Mouse (Mus musculus) layer of hippocampus, postnatal 25 days (tissue): ENCODE results near the gene Amdhd1. TPM values are rescaled to one million over a fixed set of nuclear protein-coding genes. Genes with fewer than 3 reads are reported as not detected.

Source experiments
- DNase-seq, 2 experiments: peaks; one replicate each; pipeline ENCODE4 v3.0.0; 2022; ENCODE audit warnings: mixed read lengths in 2 of 2, low spot score in 1 of 2; ENCODE audit errors: extremely low spot score in 1 of 2
- total RNA-seq, 2 experiments: library from RNA; stranded (reverse); gene quantifications; 2 replicates each; pipeline ENCODE4 v1.2.3; 2021

Gene Amdhd1
- total RNA-seq, 2 experiments from 2014 or later = 0.32 to 0.40 TPM

DNA sequence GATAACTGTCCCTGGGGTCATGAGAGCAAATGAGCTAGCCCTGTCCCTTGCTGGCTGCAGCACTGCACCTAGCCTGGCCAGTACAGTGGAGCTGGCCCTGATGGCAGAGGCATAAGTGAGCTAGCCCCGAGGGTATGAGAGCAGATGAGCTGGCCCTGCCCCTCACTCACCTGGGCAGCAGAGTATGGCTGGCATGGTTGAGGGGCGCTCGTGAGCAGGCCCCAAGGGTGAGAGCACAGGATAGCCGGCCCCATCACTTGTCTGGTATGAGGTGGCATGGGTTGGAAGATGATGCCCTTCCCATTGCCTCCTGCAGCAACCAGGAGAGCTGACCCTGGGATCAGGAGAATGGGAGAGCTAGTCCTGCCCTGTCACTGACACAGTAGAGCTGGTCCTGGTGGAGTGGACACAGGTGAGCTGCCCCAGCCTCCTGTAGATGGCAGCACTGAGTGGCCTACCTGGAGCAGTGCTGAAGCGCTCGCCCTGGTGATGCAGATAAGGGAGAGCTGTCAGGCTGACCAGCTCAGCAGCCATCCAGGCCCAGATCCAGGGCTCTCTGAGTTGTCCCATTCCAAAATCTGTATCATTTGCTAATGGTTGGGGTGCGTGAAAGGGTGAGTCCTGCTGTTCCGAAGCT lies 54.7 kb downstream of the Amdhd1 start:
- DNase-seq = peak in 1 of 2 experiments; percentile 20

DNA sequence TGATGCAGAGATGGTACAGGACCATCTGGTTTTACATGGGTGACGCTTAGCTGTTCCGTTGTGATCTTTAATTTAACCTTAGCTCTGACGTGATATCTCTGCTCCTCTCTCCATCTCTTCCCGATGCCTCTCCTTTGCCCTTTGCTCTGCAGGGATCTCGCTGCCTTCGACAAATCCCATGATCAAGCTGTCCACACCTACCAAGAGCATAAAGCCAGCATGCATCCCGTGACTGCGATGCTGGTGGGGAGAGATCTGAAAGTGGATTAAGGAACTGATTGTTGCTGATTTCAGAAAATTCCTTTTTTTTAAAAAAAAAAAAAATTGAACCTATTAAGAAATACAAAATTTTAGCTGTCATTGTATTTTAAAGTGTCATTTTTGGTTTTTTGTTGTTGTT lies 55.3 kb downstream of the Amdhd1 start:
- no peak for DNase-seq

Other genes starting within 250 kb of the Amdhd1 start
- gene Elk3, start 228.9 kb downstream of the Amdhd1 start, total RNA-seq = 1 to 10 TPM; 7.6 to 8.5 TPM
- gene Lta4h, start 86.6 kb downstream of the Amdhd1 start, total RNA-seq = 10 to 100 TPM; 45.8 to 59.9 TPM
- gene Hal, start 51.3 kb downstream of the Amdhd1 start, total RNA-seq = not detected
- gene Ccdc38, start 599 bp upstream of the Amdhd1 start, total RNA-seq = not detected
- gene Snrpf, start 49.7 kb upstream of the Amdhd1 start, total RNA-seq = 10 to 100 TPM; 10.6 to 12.6 TPM
- 1 to 10 TPM; 6.1 to 6.2 TPM for gene Ntn4, start 100.6 kb upstream of the Amdhd1 start, total RNA-seq